Mouse (Mus musculus): Measurements from ENCODE around the gene Alkbh7.

GRCm38 (mm10) chr17:56986105-56986805 lies 10.9 kb upstream of the Alkbh7 start:
- TF ChIP-seq CTCF (conservative IDR thresholded peaks at IDR 0.05 in 1 of 2, IDR thresholded peaks at IDR 0.05 in 1 of 2; ENCODE audit: low read depth in 2 of 2, low read length in 2 of 2) (no peak), RCOR1 (conservative IDR thresholded peaks at IDR 0.05; ENCODE audit: low read depth, low read length) (no peak), HCFC1 (IDR thresholded peaks at IDR 0.05; ENCODE audit: low read depth, low read length) (no peak), IRF4 (IDR thresholded peaks at IDR 0.05; ENCODE audit: low read depth, low read length) (no peak), ZC3H11A (IDR thresholded peaks at IDR 0.05; ENCODE audit: low read depth, low read length) (no peak), POLR2A (IDR thresholded peaks at IDR 0.05; ENCODE audit: low read depth, low read length) (no peak), UBTF (IDR thresholded peaks at IDR 0.05; ENCODE audit: low read depth, low read length) (no peak), JUND (conservative IDR thresholded peaks at IDR 0.05; ENCODE audit: low read depth, low read length) (no peak)
